Mouse (Mus musculus) telencephalon, adult 2 months (tissue): ENCODE measurements around the gene Prkar1a.

Experiments used
- DNase-seq: peaks from one replicate; pipeline ENCODE4 v3.0.0-alpha.2; 2011; ENCODE audit warnings: low read depth, low spot score

Prkar1a gene

DNA sequence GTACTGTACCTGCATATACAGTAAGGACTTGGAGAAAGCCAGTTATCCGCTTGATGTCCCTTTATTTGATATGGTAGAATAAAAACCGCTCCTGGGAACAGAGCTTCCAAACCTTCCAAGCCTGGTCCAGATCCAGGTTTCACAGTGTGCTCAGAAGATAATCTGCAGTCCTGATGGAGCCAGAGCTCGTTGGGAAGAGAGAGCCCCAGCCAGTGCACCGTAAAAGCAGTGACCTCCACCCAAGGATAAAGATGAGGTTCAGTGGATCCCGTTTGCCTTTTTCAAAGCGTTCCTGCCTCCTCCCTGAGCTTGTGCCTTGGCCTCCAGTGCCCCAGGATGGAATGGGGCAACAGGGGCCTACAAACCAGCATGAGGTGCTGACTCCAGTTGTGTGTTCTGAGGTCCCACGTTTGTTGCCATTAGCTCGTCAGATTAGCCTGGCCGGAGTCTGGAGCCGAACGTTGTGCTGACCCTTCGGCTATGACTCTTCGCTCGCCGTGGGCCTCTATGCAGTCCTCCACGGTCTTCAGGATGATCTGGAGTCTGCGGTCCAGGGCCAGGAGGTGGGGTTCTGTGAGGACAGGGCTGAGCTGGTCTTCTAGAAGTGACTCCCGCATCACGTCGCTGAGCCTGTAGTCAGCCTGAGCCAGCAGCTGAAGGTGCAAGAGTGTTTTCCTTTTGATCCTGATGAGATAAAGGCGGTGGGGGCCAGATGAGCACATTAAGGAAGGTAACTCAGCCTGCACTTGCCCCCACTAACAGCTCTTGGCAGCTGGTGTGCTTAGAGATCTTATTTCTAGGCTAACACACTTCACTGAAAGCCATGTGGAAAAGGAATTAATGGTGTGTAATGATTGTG, 23.9 kb downstream of the Prkar1a start:
- no peak for DNase-seq

DNA sequence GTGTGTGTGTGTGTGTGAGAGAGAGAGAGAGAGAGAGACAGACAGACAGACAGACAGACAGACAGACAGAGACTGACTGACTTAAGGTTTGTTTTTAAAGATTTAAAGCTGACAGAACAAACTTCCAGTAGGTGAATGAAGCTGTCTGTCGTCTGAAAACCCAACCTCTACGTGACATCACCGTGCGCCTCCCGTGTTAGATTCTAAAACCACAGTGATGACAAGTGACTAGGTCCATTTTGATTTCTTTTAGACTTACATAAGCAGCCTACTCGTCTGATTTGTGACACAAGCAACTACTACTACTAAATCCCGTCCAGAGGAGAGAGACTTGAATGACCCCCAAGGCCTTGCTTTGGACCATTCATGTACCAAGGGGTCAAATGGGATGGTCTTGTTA, 24.5 kb downstream of the Prkar1a start:
- DNase-seq, result no peak

- DNase-seq, result no peak
These were observed 25.3 kb downstream of the Prkar1a start for GRCm38 (mm10) chr11:109674542-109674941.

DNA sequence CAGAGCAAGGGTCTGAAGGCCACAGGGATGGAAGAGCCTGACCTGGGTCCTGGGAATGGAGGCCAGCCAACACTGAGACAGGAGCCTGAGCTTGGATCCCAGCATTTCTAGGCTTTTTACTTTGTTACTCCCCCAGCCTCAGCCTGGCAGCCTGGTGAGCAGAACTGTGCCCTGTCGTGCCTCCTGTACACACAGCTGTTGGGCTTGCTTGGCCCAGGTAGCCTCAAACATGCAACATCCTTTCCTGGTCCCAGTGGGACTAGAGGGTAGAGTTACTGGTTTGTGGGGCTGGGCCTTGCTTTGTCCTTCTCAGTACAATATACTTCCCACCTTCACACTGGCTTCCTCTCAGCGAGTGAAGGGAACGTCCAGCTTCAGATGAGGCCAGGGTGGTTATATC, 26.0 kb downstream of the Prkar1a start:
- DNase-seq, result no peak

GRCm38 (mm10) chr11:109675771-109676170, 26.6 kb downstream of the Prkar1a start:
- no peak for DNase-seq

- DNase-seq, result no peak
These were observed 27.6 kb downstream of the Prkar1a start for GRCm38 (mm10) chr11:109676621-109677373.

GRCm38 (mm10) chr11:109678291-109678690, 29.1 kb downstream of the Prkar1a start:
- no peak for DNase-seq

GRCm38 (mm10) chr11:109680934-109681333, 31.7 kb downstream of the Prkar1a start:
- no peak for DNase-seq

- no peak for DNase-seq
These were observed 32.4 kb downstream of the Prkar1a start for GRCm38 (mm10) chr11:109681556-109681955.

DNA sequence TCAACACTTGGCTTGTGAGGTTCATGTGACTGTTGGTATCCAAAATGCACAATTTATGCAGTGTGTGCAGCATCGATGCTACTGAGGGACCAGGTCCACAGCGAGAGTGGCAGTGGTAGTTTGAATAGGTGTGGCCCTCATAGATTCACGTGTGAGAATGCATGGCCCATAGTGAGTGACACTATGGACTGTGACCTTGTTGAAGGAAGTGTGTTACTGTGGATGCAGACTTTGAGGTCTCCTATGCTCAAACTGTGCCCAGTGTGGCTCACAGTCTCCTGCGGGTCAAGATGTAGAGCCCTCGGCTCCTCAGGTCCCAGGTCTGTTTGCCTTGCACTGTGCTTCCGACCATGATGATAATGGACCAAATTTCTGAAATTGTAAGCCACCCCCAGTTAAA, 33.0 kb downstream of the Prkar1a start:
- DNase-seq, result no peak

GRCm38 (mm10) chr11:109689539-109689938, 40.3 kb downstream of the Prkar1a start:
- no peak for DNase-seq

DNA sequence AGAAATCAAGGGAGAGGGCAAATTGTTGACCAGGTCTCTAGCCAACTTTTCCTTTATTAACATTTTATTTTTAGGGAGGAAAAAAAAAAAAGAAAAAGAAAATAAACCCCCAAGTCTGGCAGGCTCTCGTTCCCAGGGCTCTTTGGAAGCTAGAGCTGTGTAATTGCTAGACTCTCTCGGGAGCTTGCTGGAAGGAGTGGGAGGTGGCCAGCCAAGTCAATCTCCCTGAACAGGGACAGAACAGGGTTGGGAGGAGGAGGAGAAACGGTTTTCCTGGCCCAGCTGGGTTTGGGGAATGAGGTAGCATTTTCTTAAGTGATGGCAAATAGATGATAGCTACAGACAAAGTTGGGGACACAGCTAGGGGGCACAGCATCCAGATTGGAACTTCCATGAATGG, 43.5 kb downstream of the Prkar1a start:
- DNase-seq, result no peak

GRCm38 (mm10) chr11:109696519-109696918, 47.3 kb downstream of the Prkar1a start:
- no peak for DNase-seq

- DNase-seq, result no peak
These were observed 48.0 kb downstream of the Prkar1a start for GRCm38 (mm10) chr11:109697089-109697643.

- DNase-seq, result no peak
These were observed 49.5 kb downstream of the Prkar1a start for GRCm38 (mm10) chr11:109698740-109699139.

DNA sequence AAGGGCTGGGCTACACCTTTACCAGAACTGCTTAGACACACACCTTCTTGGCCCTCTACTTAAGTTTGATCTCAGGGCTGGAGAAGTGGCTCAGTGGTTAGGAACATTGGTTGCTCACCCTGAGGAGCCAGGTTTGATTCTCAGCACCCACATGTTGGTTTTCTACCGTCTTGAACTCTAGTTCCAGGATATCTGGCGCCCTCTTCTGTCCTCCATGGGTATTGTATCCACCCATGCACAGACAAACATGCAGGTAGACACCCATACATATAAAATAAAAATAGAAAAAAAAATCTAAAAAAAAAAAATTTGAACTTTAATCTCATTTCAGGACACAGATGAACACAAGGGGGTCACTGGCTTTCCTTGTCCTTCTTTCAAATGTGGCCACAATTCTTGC, 50.6 kb downstream of the Prkar1a start:
- no peak for DNase-seq

- DNase-seq, result no peak
These were observed 51.6 kb downstream of the Prkar1a start for GRCm38 (mm10) chr11:109700761-109701160.

DNA sequence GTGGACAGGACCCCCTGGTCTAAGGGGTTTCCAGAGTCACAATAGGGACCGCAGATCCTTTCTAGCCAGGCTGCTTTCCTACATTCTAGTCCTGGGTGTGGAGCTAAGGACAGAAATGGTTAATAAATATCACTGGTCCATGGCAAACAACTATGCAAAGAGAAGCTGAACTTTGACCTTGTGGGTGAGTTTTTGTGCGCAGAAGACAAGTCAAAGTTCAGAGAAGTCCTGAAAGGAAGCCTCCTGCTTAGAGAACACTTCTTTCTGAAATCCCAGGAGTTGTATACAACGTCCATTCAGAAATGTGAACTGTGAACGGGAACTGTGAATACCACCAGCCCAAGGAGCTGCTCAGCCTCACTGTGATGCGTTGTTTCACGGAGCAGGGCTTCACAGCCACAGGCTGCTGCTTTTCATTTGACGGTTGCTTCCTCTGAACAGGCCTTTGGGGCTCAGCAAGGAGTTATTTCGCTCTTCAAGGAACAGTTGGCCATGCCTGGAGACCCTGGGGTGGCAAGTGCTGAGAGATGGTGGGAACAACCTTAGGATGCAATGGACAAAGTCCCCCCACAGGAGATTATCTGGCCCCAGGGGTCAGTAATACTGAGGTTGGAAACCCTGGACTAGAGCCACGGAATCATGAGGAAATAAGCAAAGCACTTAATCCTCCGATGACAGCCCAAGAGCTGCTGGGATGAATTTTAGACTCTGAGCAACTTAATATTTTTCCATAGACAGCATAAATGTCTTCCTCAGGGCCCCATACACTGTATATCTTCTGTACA, 53.0 kb downstream of the Prkar1a start:
- DNase-seq, result no peak

GRCm38 (mm10) chr11:109703845-109704244, 54.6 kb downstream of the Prkar1a start:
- no peak for DNase-seq

GRCm38 (mm10) chr11:109704311-109705205, 55.4 kb downstream of the Prkar1a start:
- DNase-seq, result no peak
